Mouse (Mus musculus): ENCODE measurements around the gene Hnrnpul1. TPM values are rescaled to one million over a fixed set of nuclear protein-coding genes. Genes with fewer than 3 reads are reported as not detected.
A peak's percentile ranks its signal among the peaks of the same experiment; 100 is the strongest.

The Hnrnpul1 gene
- polyA plus RNA-seq, 1 experiment from 2014 or later: 38.8 TPM

- no peaks in the 10 kb centered on the region for H3K27me3 ChIP-seq (replicated peaks)
- ATAC-seq (ENCODE audit: extremely low read depth, insufficient number of reproducible peaks, low FRiP score, low TSS enrichment): no peak
- no peak overlapping the region for H3K9ac ChIP-seq
- H3K4me1 ChIP-seq: peaks cover 35% of the 10 kb centered on the region
- H3K27ac ChIP-seq (replicated peaks): no peak overlapping the region
- H3K4me2 ChIP-seq: no peak overlapping the region
- H3K4me3 ChIP-seq: no peak overlapping the region
- no peaks in the 10 kb centered on the region for H3K9me3 ChIP-seq
- 81% methylated on average over 5 of the region's 5 CpGs for WGBS
- peaks cover 40% of the 10 kb centered on the region for H3K36me3 ChIP-seq
Observed at GRCm38 (mm10) chr7:25780021-25780420, 25.5 kb upstream of the Hnrnpul1 start.

DNA sequence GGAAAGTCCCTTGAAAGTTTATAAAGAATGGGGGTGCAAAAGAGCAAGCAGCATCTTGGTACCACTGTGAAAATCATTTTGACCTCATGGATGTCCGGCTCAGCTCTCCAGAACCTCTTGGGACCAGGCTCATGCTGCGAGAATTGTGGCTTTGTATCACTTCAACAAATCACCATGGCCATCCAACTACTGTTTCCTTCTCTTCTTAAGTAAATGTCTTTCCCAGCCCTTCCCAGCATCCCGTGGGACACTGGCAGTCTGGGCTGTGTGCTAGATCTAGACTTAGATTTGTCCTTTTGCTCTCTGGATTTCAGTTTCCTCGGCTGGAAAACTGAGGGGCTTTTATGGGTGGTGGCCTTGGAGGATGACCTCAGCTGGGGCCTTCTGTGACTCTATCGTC lies 13.7 kb upstream of the Hnrnpul1 start:
- Histone ChIP-seq H3K4me2 (no peak overlapping the region), H3K4me3 (no peak overlapping the region), H3K27ac (replicated peaks) (no peak overlapping the region), H3K4me1 (peaks cover 9% of the 10 kb centered on the region; the same call in 1 of the 2 replicates), H3K27me3 (replicated peaks) (no peaks in the 10 kb centered on the region), H3K9me3 (no peaks in the 10 kb centered on the region), H3K9ac (no peak overlapping the region), H3K36me3 (peaks cover 91% of the 10 kb centered on the region)
- no peak for ATAC-seq (ENCODE audit: extremely low read depth, insufficient number of reproducible peaks, low FRiP score, low TSS enrichment)
- WGBS: 80% methylated on average over 5 of the region's 5 CpGs

DNA sequence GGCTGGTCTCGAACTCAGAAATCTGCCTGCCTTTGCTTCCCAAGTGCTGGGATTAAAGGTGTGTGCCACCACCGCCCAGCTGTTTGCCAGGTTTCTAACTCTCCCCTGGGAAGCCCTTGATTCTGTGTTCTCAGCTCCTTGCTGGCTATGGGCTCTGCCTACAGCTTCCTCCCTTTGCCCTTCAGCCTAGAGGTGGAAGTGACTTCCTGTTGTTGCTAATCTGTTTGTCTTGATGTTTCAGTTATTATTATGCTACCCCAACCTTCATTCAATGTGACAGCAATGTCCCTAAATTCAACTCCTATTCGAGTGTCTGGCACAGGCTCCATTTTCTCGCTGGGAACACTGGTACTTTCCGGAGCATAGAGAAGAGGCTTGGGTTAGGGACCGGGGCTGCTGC lies 11.6 kb upstream of the Hnrnpul1 start:
- Histone ChIP-seq H3K4me3 (no peak overlapping the region), H3K9ac (no peak overlapping the region), H3K9me3 (no peaks in the 10 kb centered on the region), H3K4me2 (no peak overlapping the region), H3K36me3 (peaks cover 90% of the 10 kb centered on the region), H3K4me1 (peaks cover 9% of the 10 kb centered on the region; the same call in 1 of the 2 replicates), H3K27ac (replicated peaks) (no peak overlapping the region), H3K27me3 (replicated peaks) (no peaks in the 10 kb centered on the region)
- WGBS: 69% methylated on average over 6 of the region's 6 CpGs
- no peak for ATAC-seq (ENCODE audit: extremely low read depth, insufficient number of reproducible peaks, low FRiP score, low TSS enrichment)

- 30% methylated on average over 5 of the region's 5 CpGs for WGBS
- peaks cover 9% of the 10 kb centered on the region; the same call in 1 of the 2 replicates for H3K4me1 ChIP-seq
- H3K9me3 ChIP-seq: no peaks in the 10 kb centered on the region
- H3K4me2 ChIP-seq: no peak overlapping the region
- H3K36me3 ChIP-seq: peaks cover 89% of the 10 kb centered on the region
- no peak overlapping the region; the same call in 1 of the 2 replicates for H3K9ac ChIP-seq
- H3K27me3 ChIP-seq (replicated peaks): no peaks in the 10 kb centered on the region
- H3K27ac ChIP-seq (replicated peaks): peak overlapping the region; percentile 70
- no peak overlapping the region for H3K4me3 ChIP-seq
- ATAC-seq (ENCODE audit: extremely low read depth, insufficient number of reproducible peaks, low FRiP score, low TSS enrichment): no peak
Observed at GRCm38 (mm10) chr7:25764221-25764620, 9.7 kb upstream of the Hnrnpul1 start.

- H3K4me2 ChIP-seq: no peak overlapping the region
- WGBS: 59% methylated on average over 11 of the region's 11 CpGs
- no peak overlapping the region; the same call in 1 of the 2 replicates for H3K9ac ChIP-seq
- ATAC-seq (ENCODE audit: extremely low read depth, insufficient number of reproducible peaks, low FRiP score, low TSS enrichment): no peak
- no peak overlapping the region for H3K4me3 ChIP-seq
- peak overlapping the region; percentile 70 for H3K27ac ChIP-seq (replicated peaks)
- H3K27me3 ChIP-seq (replicated peaks): no peaks in the 10 kb centered on the region
- peaks cover 89% of the 10 kb centered on the region for H3K36me3 ChIP-seq
- H3K4me1 ChIP-seq: peaks cover 9% of the 10 kb centered on the region; the same call in 1 of the 2 replicates
- H3K9me3 ChIP-seq: no peaks in the 10 kb centered on the region
Observed at GRCm38 (mm10) chr7:25763678-25764077, 9.1 kb upstream of the Hnrnpul1 start.

DNA sequence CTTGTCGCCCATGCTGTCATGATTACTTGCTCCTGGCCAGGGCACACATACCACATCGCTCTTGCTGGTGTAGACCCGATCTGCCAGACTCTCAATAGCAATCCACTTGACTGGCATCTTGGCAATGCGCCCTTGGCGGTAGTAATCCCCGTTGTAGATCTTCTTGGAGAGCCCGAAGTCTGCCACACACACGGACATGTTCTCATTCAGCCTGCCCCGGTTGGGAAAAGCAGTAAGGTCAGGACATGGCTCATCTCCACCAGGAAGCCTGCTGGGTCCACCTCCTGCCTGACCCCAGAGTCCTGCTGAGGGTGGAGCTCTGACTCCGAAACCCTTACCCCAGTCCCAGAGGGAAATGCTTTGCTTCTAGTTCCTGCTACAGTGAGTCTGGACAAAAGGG lies 6.8 kb upstream of the Hnrnpul1 start:
- no peak overlapping the region for H3K27ac ChIP-seq (replicated peaks)
- no peak overlapping the region for H3K4me2 ChIP-seq
- peaks cover 12% of the 10 kb centered on the region; the same call in 1 of the 2 replicates for H3K4me1 ChIP-seq
- no peak overlapping the region for H3K4me3 ChIP-seq
- peaks cover 74% of the 10 kb centered on the region for H3K36me3 ChIP-seq
- no peaks in the 10 kb centered on the region for H3K9me3 ChIP-seq
- no peak overlapping the region for H3K9ac ChIP-seq
- 72% methylated on average over 10 of the region's 10 CpGs for WGBS
- no peaks in the 10 kb centered on the region for H3K27me3 ChIP-seq (replicated peaks)
- no peak for ATAC-seq (ENCODE audit: extremely low read depth, insufficient number of reproducible peaks, low FRiP score, low TSS enrichment)

DNA sequence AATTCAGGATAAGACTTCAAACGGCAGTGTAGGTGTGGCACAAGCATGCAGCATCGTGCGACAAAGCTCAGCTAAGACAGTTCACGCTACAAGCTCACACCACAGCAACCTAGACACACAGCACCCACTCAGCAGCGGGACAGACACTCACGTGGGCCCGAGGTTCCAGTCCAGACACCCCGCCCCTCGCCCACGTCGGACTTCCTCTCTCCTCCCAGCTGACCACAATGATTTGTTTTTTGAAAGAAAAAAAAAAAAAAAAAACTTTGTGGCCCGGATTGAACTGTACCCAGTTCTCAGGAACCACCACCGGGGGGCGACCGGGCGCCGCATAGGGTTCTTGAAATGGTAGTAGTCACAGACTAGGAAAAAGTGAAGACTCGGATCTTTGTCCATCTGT lies 1.5 kb upstream of the Hnrnpul1 start:
- no peaks in the 10 kb centered on the region for H3K27me3 ChIP-seq (replicated peaks)
- H3K4me1 ChIP-seq: peaks cover 30% of the 10 kb centered on the region
- peaks cover 45% of the 10 kb centered on the region for H3K36me3 ChIP-seq
- peak overlapping the region; percentile 82 for H3K9ac ChIP-seq
- peak overlapping the region; percentile 99 for H3K27ac ChIP-seq (replicated peaks)
- no peaks in the 10 kb centered on the region for H3K9me3 ChIP-seq
- WGBS: under 1% methylated on average over 18 of the region's 18 CpGs
- peak overlapping the region; percentile 99 for H3K4me3 ChIP-seq
- 0 out of 2 replicates have a peak, but pooled peaks have one; percentile 14 for ATAC-seq (ENCODE audit: extremely low read depth, insufficient number of reproducible peaks, low FRiP score, low TSS enrichment)
- H3K4me2 ChIP-seq: peak overlapping the region; percentile 90

GRCm38 (mm10) chr7:25755468-25755833 lies 894 bp upstream of the Hnrnpul1 start:
- WGBS: under 1% methylated on average over 15 of the region's 15 CpGs

DNA sequence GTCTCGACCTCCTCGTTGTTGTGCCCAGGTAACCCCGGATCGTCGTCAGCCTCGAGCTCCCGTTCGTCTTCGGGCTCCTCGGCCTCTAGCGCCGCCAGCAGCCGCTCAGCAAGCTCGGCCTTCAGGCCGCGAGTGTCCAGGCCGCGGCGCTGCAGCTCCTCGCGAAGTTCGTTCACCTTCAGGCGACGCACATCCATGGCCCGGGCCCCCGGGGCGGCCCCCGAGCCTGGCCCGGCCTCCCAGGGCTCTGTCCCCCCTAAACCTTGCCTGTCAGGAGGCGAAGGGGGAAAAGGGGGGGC lies 169 bp downstream of the Hnrnpul1 start:
- Histone ChIP-seq H3K36me3 (peaks cover 47% of the 10 kb centered on the region), H3K9ac (peak overlapping the region; percentile 100), H3K27me3 (replicated peaks) (no peaks in the 10 kb centered on the region), H3K4me2 (peak overlapping the region; percentile 90), H3K4me3 (peak overlapping the region; percentile 99), H3K27ac (replicated peaks) (peak overlapping the region; percentile 99), H3K9me3 (no peaks in the 10 kb centered on the region), H3K4me1 (peaks cover 30% of the 10 kb centered on the region)
- WGBS: 1% methylated on average over 19 of the region's 30 CpGs
- no peak for ATAC-seq (ENCODE audit: extremely low read depth, insufficient number of reproducible peaks, low FRiP score, low TSS enrichment)

More at GRCm38 (mm10) chr7:25755468-25755833, 894 bp upstream of the Hnrnpul1 start:
- Histone ChIP-seq H3K27me3 (replicated peaks) (no peaks in the 10 kb centered on the region), H3K27ac (replicated peaks) (peak overlapping the region; percentile 99), H3K4me1 (peaks cover 30% of the 10 kb centered on the region), H3K36me3 (peaks cover 45% of the 10 kb centered on the region), H3K9ac (peak overlapping the region; percentile 82), H3K4me3 (peak overlapping the region; percentile 99), H3K9me3 (no peaks in the 10 kb centered on the region), H3K4me2 (peak overlapping the region; percentile 90)
- ATAC-seq (ENCODE audit: extremely low read depth, insufficient number of reproducible peaks, low FRiP score, low TSS enrichment): no peak

- peak overlapping the region; percentile 90 for H3K4me2 ChIP-seq
- H3K36me3 ChIP-seq: peaks cover 47% of the 10 kb centered on the region
- ATAC-seq (ENCODE audit: extremely low read depth, insufficient number of reproducible peaks, low FRiP score, low TSS enrichment): 0 out of 2 replicates have a peak, but pooled peaks have one; percentile 3
- no peaks in the 10 kb centered on the region for H3K27me3 ChIP-seq (replicated peaks)
- peak overlapping the region; percentile 100 for H3K9ac ChIP-seq
- H3K4me1 ChIP-seq: peaks cover 30% of the 10 kb centered on the region
- no peaks in the 10 kb centered on the region for H3K9me3 ChIP-seq
- under 1% methylated on average over 46 of the region's 46 CpGs for WGBS
- H3K4me3 ChIP-seq: peak overlapping the region; percentile 99
- H3K27ac ChIP-seq (replicated peaks): peak overlapping the region; percentile 99
Observed at GRCm38 (mm10) chr7:25753643-25754438, 716 bp downstream of the Hnrnpul1 start.

- Histone ChIP-seq H3K27me3 (replicated peaks) (no peaks in the 10 kb centered on the region), H3K4me3 (peak overlapping the region; percentile 99), H3K9me3 (no peaks in the 10 kb centered on the region), H3K27ac (replicated peaks) (peak overlapping the region; percentile 99; the same call in 1 of the 2 replicates), H3K36me3 (peaks cover 47% of the 10 kb centered on the region), H3K9ac (peak overlapping the region; percentile 100), H3K4me1 (peaks cover 30% of the 10 kb centered on the region), H3K4me2 (peak overlapping the region; percentile 90)
- no peak for ATAC-seq (ENCODE audit: extremely low read depth, insufficient number of reproducible peaks, low FRiP score, low TSS enrichment)
Observed at GRCm38 (mm10) chr7:25753076-25753475, 1.5 kb downstream of the Hnrnpul1 start.

DNA sequence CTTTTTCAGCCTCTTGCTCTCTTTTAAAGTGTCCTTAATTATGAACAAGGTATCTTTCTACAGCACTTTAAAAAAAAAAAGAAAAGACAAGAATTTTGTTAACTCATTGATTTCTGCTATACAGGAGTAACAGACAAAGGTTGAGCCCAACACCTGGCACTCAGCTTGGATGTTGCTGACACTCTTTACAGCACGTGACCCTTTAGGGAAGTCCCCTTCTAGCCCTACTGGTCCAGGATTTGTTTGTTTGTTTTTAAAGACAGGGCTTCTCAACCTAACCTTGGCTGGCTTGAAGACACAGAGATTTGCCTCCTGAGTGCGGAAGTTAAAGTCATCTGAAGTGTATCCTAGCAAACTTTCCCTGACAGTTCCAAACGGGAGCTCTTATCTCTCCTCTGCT lies 7.7 kb downstream of the Hnrnpul1 start:
- Histone ChIP-seq H3K27ac (replicated peaks) (no peak overlapping the region), H3K4me1 (peaks cover 18% of the 10 kb centered on the region), H3K27me3 (replicated peaks) (no peaks in the 10 kb centered on the region), H3K9ac (no peak overlapping the region), H3K36me3 (peaks cover 99% of the 10 kb centered on the region), H3K4me3 (no peak overlapping the region), H3K9me3 (no peaks in the 10 kb centered on the region), H3K4me2 (no peak overlapping the region)
- 43% methylated on average over 3 of the region's 3 CpGs for WGBS
- no peak for ATAC-seq (ENCODE audit: extremely low read depth, insufficient number of reproducible peaks, low FRiP score, low TSS enrichment)
